ENCODE assay signal across 17 mouse cellular contexts in genomic region chr14:64574773-64575172, GRCm38 (mm10).
DNase-seq lines count a peak whose midpoint lies in the region; ATAC-seq and TF ChIP-seq lines count a peak whose summit lies in the region.
"Had no signal": no experiment of that assay in that cellular context is flagged by ENCODE, and none has a peak within 500 bp of the region (broad histone marks: within the 10 kb centered on the region; RNA-seq: fewer than 3 reads in every experiment).

No protein-coding gene starts in this region.

- peak overlapping the region; percentile 37; the same call in 1 of the 2 replicates for H3K9ac ChIP-seq in midbrain, embryonic 12.5 days (replicated peaks)
- no peak overlapping the region for H3K9ac ChIP-seq in intestine, embryonic 15.5 days
- H3K9ac ChIP-seq: limb, embryonic 15.5 days; lung, embryonic 15.5 days had no signal

- H3K4me2 ChIP-seq in midbrain, embryonic 12.5 days (replicated peaks) = peak overlapping the region; percentile 33
- H3K4me2 ChIP-seq in intestine, embryonic 15.5 days (replicated peaks) = no peak overlapping the region
- H3K4me2 ChIP-seq: heart, embryonic 11.5 days; limb, embryonic 15.5 days; lung, embryonic 15.5 days had no signal

- H3K4me3 ChIP-seq in midbrain, embryonic 12.5 days = peak overlapping the region; percentile 18; the same call in 1 of the 2 replicates
- peak overlapping the region; percentile 43 for H3K4me3 ChIP-seq in olfactory bulb, adult 2 months (ENCODE audit: insufficient read depth, low read depth, low read length)
- no peak overlapping the region for H3K4me3 ChIP-seq in intestine, embryonic 15.5 days (replicated peaks)
- H3K4me3 ChIP-seq: embryonic facial prominence, embryonic 10.5 days; limb, embryonic 15.5 days; lung, embryonic 15.5 days had no signal

- peaks cover 15% of the 10 kb centered on the region; the same call in 1 of the 2 replicates for H3K4me1 ChIP-seq in midbrain, embryonic 12.5 days
- no peaks in the 10 kb centered on the region; the same call in 1 of the 2 replicates for H3K4me1 ChIP-seq in olfactory bulb, adult 2 months (ENCODE audit: control insufficient read depth, insufficient read depth, low read length)
- no peaks in the 10 kb centered on the region for H3K4me1 ChIP-seq in intestine, embryonic 15.5 days (replicated peaks)
- H3K4me1 ChIP-seq: embryonic facial prominence, embryonic 10.5 days; limb, embryonic 15.5 days; lung, embryonic 15.5 days had no signal

- no peaks in the 10 kb centered on the region for H3K9me3 ChIP-seq in midbrain, embryonic 12.5 days
- no peaks in the 10 kb centered on the region for H3K9me3 ChIP-seq in intestine, embryonic 15.5 days
- H3K9me3 ChIP-seq: embryonic facial prominence, embryonic 10.5 days; limb, embryonic 15.5 days; lung, embryonic 15.5 days had no signal

- no peak for TF ChIP-seq CTCF in olfactory bulb, adult 2 months (IDR thresholded peaks at IDR 0.05; ENCODE audit: insufficient read depth, low read depth, low read length)

- no peak for TF ChIP-seq POLR2A in olfactory bulb, adult 2 months (IDR thresholded peaks at IDR 0.05; ENCODE audit: insufficient read depth, low read depth, low read length)

- ATAC-seq in cerebellum, adult (ENCODE audit: insufficient number of reproducible peaks, low FRiP score, low TSS enrichment) = no peak
- no peak for ATAC-seq in midbrain, embryonic 12.5 days (ENCODE audit: low FRiP score, low read depth)
- no peak for ATAC-seq in intestine, embryonic 15.5 days

- 85% methylated on average over 6 of the region's 6 CpGs for WGBS in midbrain, embryonic 12.5 days
- 26% methylated on average over 6 of the region's 6 CpGs for WGBS in olfactory bulb, adult 2 months
- WGBS in intestine, embryonic 15.5 days = 65% methylated on average over 6 of the region's 6 CpGs

- DNase-seq in cerebellum, adult 9-10 months = peak; percentile 45
- DNase-seq in right cerebral cortex, adult 2 months (ENCODE audit: low spot score in 2 of 2) = peak; percentile 35 to 54
- DNase-seq in right cerebral cortex, postnatal 25 days = no peak
- no peak for DNase-seq in adrenal gland, postnatal 10 days
- DNase-seq: adrenal gland, postnatal 25 days; B cell, adult 2 months; gastrocnemius, postnatal 14 days; heart, postnatal 36 days; kidney, adult 9 months had no signal

- no peaks in the 10 kb centered on the region for H3K27me3 ChIP-seq in midbrain, embryonic 12.5 days
- H3K27me3 ChIP-seq in intestine, embryonic 15.5 days (replicated peaks) = peaks cover 6% of the 10 kb centered on the region; the same call in 1 of the 2 replicates

- peak overlapping the region; percentile 78 for H3K27ac ChIP-seq in midbrain, embryonic 12.5 days (replicated peaks)
- H3K27ac ChIP-seq in olfactory bulb, adult 2 months (ENCODE audit: insufficient read depth, low read depth, low read length) = peak overlapping the region; percentile 98
- H3K27ac ChIP-seq in intestine, embryonic 15.5 days = no peak overlapping the region
- H3K27ac ChIP-seq: limb, embryonic 15.5 days; lung, embryonic 15.5 days had no signal

- no peaks in the 10 kb centered on the region for H3K36me3 ChIP-seq in midbrain, embryonic 12.5 days
- H3K36me3 ChIP-seq in intestine, embryonic 15.5 days = no peaks in the 10 kb centered on the region
- H3K36me3 ChIP-seq: embryonic facial prominence, embryonic 10.5 days; limb, embryonic 15.5 days; lung, embryonic 15.5 days had no signal

Comparison
In these comparisons a context has a peak if more than half of its experiments do, and no peak if none do; other contexts are left out.
1. DNase-seq: peak in cerebellum, adult 9-10 months (single experiment) and right cerebral cortex, adult 2 months (2 of 2); none in right cerebral cortex, postnatal 25 days (single experiment) and adrenal gland, postnatal 10 days (single experiment).